Mouse (Mus musculus) embryonic fibroblast, embryonic 13.5 days (primary cell): Measurements from ENCODE around the gene Dok1.

Source experiments
- CTCF ChIP-seq: IDR thresholded peaks from 2 replicates; pipeline ENCODE4 v1.5.1; 2011; ENCODE audit warnings: mild to moderate bottlenecking, control low read depth, low read length, moderate library complexity, borderline replicate concordance; ENCODE audit not compliant: insufficient read depth
- POLR2A ChIP-seq: IDR thresholded peaks from 2 replicates; pipeline ENCODE4 v1.6.1; 2011; ENCODE audit warnings: low read depth, mild to moderate bottlenecking, control low read depth, low read length, moderate library complexity

GRCm38 (mm10) chr6:83069488-83070246 lies 36.4 kb upstream of the Dok1 start:
- no peak for TF ChIP-seq CTCF
- TF ChIP-seq POLR2A, result no peak
